20 mouse cellular contexts compared by ENCODE assay signal in genomic region chr6:118111810-118112209, GRCm38 (mm10). TPM values are rescaled to one million over a fixed set of nuclear protein-coding genes. Genes with fewer than 3 reads are reported as not detected.
DNase-seq lines count a peak whose midpoint lies in the region; ATAC-seq and TF ChIP-seq lines count a peak whose summit lies in the region.
"Had no signal": no experiment of that assay in that cellular context is flagged by ENCODE, and none has a peak within 500 bp of the region (broad histone marks: within the 10 kb centered on the region; RNA-seq: fewer than 3 reads in every experiment).

No protein-coding gene starts in this region.

- 50% methylated on average over 1 of the region's 1 CpGs for WGBS in midbrain, embryonic 10.5 days

- H3K4me1 ChIP-seq in midbrain, embryonic 10.5 days, result no peaks in the 10 kb centered on the region
- H3K4me1 ChIP-seq: embryonic facial prominence, embryonic 12.5 days; heart, embryonic 13.5 days; hindbrain, embryonic 10.5 days; midbrain, embryonic 15.5 days; neural tube, embryonic 13.5 days had no signal

- H3K27ac ChIP-seq in layer of hippocampus, adult 2 months, result no peak overlapping the region
- no peak overlapping the region for H3K27ac ChIP-seq in midbrain, embryonic 10.5 days (replicated peaks)
- H3K27ac ChIP-seq: embryonic facial prominence, embryonic 12.5 days; heart, embryonic 13.5 days; hindbrain, embryonic 10.5 days; midbrain, embryonic 15.5 days; neural tube, embryonic 13.5 days had no signal

- peaks cover 8% of the 10 kb centered on the region; the same call in 1 of the 2 replicates for H3K36me3 ChIP-seq in midbrain, embryonic 10.5 days

- H3K4me3 ChIP-seq in layer of hippocampus, adult 2 months, result no peak overlapping the region
- H3K4me3 ChIP-seq in midbrain, embryonic 10.5 days, result no peak overlapping the region
- H3K4me3 ChIP-seq: embryonic facial prominence, embryonic 12.5 days; heart, embryonic 13.5 days; hindbrain, embryonic 10.5 days; midbrain, embryonic 15.5 days; neural tube, embryonic 13.5 days had no signal

- H3K27me3 ChIP-seq in midbrain, embryonic 10.5 days (ENCODE audit: low read depth, poor library complexity, severe bottlenecking), result no peaks in the 10 kb centered on the region
- H3K27me3 ChIP-seq: embryonic facial prominence, embryonic 12.5 days; heart, embryonic 13.5 days; midbrain, embryonic 15.5 days; neural tube, embryonic 13.5 days had no signal

- peak; percentile 52 for TF ChIP-seq CTCF in layer of hippocampus, adult 2 months (conservative IDR thresholded peaks at IDR 0.05)

- ATAC-seq in CD4-positive, CD25-positive, alpha-beta regulatory T cell, adult 4 months, result no peak
- 0 out of 2 replicates have a peak, but pooled peaks have one; percentile 8 for ATAC-seq in common myeloid progenitor, adult 5-6 weeks (replicated peaks; ENCODE audit: low read depth, poor library complexity, severe bottlenecking)
- ATAC-seq: activated CD4-positive, CD25-positive, alpha-beta regulatory T cell, adult 4 months; midbrain, embryonic 15.5 days had no signal

- DNase-seq in CD4-positive, CD25-positive, alpha-beta regulatory T cell, adult 2 months (ENCODE audit: low read depth, low spot score), result peak; percentile 13
- no peak for DNase-seq in layer of hippocampus, adult 2 months (ENCODE audit: low spot score in 2 of 2)
- no peak for DNase-seq in layer of hippocampus, postnatal 14 days (ENCODE audit: low spot score in 2 of 2)
- DNase-seq in A20 (ENCODE audit: low read depth, low spot score), result peak; percentile 27
- no peak for DNase-seq in adrenal gland, postnatal 25 days
- DNase-seq in midbrain, embryonic 10.5 days (ENCODE audit: low spot score), result no peak
- DNase-seq: adrenal gland, postnatal 36 days; cerebellum, postnatal 25 days; kidney, postnatal 25 days; lung, postnatal 36 days; right cerebral cortex, postnatal 4 days; thymus, adult 18-20 months had no signal

- H3K9me3 ChIP-seq in midbrain, embryonic 10.5 days (replicated peaks), result no peaks in the 10 kb centered on the region
- H3K9me3 ChIP-seq: embryonic facial prominence, embryonic 12.5 days; heart, embryonic 13.5 days; hindbrain, embryonic 10.5 days; midbrain, embryonic 15.5 days; neural tube, embryonic 13.5 days had no signal

RNA-seq across cellular contexts. Expression of gene Csgalnact2, which starts 27.1 kb away (rescaled TPM):
- polyA plus RNA-seq in CD4-positive, CD25-positive, alpha-beta regulatory T cell, adult 4 months (2017; shearing (Covaris generic)), result 1 to 10 TPM; 6.0 to 8.7 TPM
- total RNA-seq in layer of hippocampus, adult 2 months (2021), result 10 to 100 TPM in 1 of 2 experiments, 1 to 10 TPM in 1; 9.7 to 10.5 TPM
- total RNA-seq in layer of hippocampus, postnatal 14 days (2021), result 10 to 100 TPM; 10.9 to 12.8 TPM
- 139 and 145 TPM in 2 replicates for total RNA-seq in common myeloid progenitor, adult 5-6 weeks (2017)
- 19.0 and 19.9 TPM in 2 replicates for total RNA-seq in adrenal gland, postnatal 25 days (2021)
- 6.3 and 6.5 TPM in 2 replicates for polyA plus RNA-seq in midbrain, embryonic 10.5 days (2016; fragmentation: Nextera tagmentation; extraction: Ambion mirVana)

Comparison
In these comparisons a context has a peak if more than half of its experiments do, and no peak if none do; other contexts are left out.
1. DNase-seq: peak in CD4-positive, CD25-positive, alpha-beta regulatory T cell, adult 2 months (single experiment) and A20 (single experiment); none in layer of hippocampus, adult 2 months (0 of 2), layer of hippocampus, postnatal 14 days (0 of 2), adrenal gland, postnatal 25 days (single experiment) and midbrain, embryonic 10.5 days (single experiment).